Mouse (Mus musculus) R1 (cell line): ENCODE results near the gene Grap2.

ENCODE experiments used
- DNase-seq: peaks from one replicate; pipeline ENCODE4 v3.0.0-alpha.2; 2018; ENCODE audit warnings: low read depth, low spot score

Gene Grap2

GRCm38 (mm10) chr15:80601456-80601855 is 29.1 kb downstream of the Grap2 start:
- DNase-seq: no peak

- DNase-seq: no peak
Measured at GRCm38 (mm10) chr15:80602487-80602886, 30.1 kb downstream of the Grap2 start.

GRCm38 (mm10) chr15:80604026-80604425 is 31.6 kb downstream of the Grap2 start:
- DNase-seq: peak; percentile 90

- no peak for DNase-seq
Measured at GRCm38 (mm10) chr15:80607970-80608369, 35.6 kb downstream of the Grap2 start.

- no peak for DNase-seq
Measured at GRCm38 (mm10) chr15:80610335-80610734, 37.9 kb downstream of the Grap2 start.

GRCm38 (mm10) chr15:80611478-80611877 is 39.1 kb downstream of the Grap2 start:
- DNase-seq: no peak

GRCm38 (mm10) chr15:80613904-80614303 is 41.5 kb downstream of the Grap2 start:
- no peak for DNase-seq

- DNase-seq: no peak
Measured at GRCm38 (mm10) chr15:80614500-80615289, 42.3 kb downstream of the Grap2 start.

GRCm38 (mm10) chr15:80615290-80615570 is 42.8 kb downstream of the Grap2 start:
- no peak for DNase-seq

GRCm38 (mm10) chr15:80615636-80616383 is 43.4 kb downstream of the Grap2 start:
- DNase-seq: no peak

GRCm38 (mm10) chr15:80617839-80618238 is 45.4 kb downstream of the Grap2 start:
- DNase-seq: no peak

- DNase-seq: peak; percentile 50
Measured at GRCm38 (mm10) chr15:80619166-80619565, 46.8 kb downstream of the Grap2 start.

- DNase-seq: no peak
Measured at GRCm38 (mm10) chr15:80619786-80620185, 47.4 kb downstream of the Grap2 start.

GRCm38 (mm10) chr15:80620371-80620770 is 48.0 kb downstream of the Grap2 start:
- DNase-seq: no peak

- DNase-seq: no peak
Measured at GRCm38 (mm10) chr15:80623171-80623837, 50.9 kb downstream of the Grap2 start.

- DNase-seq: peak; percentile 60
Measured at GRCm38 (mm10) chr15:80626472-80626871, 54.1 kb downstream of the Grap2 start.

- DNase-seq: no peak
Measured at GRCm38 (mm10) chr15:80630147-80630546, 57.8 kb downstream of the Grap2 start.

GRCm38 (mm10) chr15:80630711-80631110 is 58.3 kb downstream of the Grap2 start:
- DNase-seq: no peak

GRCm38 (mm10) chr15:80631311-80631710 is 58.9 kb downstream of the Grap2 start:
- DNase-seq: no peak

GRCm38 (mm10) chr15:80632280-80632893 is 60.0 kb downstream of the Grap2 start:
- DNase-seq: no peak

- DNase-seq: peak; percentile 85
Measured at GRCm38 (mm10) chr15:80634391-80635193, 62.2 kb downstream of the Grap2 start.
